Mouse (Mus musculus): Measurements from ENCODE around the gene Bsx.

GRCm38 (mm10) chr9:40858461-40859160 lies 15.3 kb upstream of the Bsx start:
- no peak for TF ChIP-seq CHD2 (IDR thresholded peaks at IDR 0.05; ENCODE audit: low read depth, low read length)
- no peak for TF ChIP-seq HCFC1 (IDR thresholded peaks at IDR 0.05; ENCODE audit: borderline replicate concordance, insufficient read depth, low read length)
- TF ChIP-seq MAFK (IDR thresholded peaks at IDR 0.05; ENCODE audit: insufficient read depth, low read depth, low read length), result no peak

Measured in ES-E14 (cell line).